Mouse (Mus musculus) hindbrain, embryonic 11.5 days (tissue): ENCODE results near the gene Dnajc21. TPM values are rescaled to one million over a fixed set of nuclear protein-coding genes. Genes with fewer than 3 reads are reported as not detected.

Source experiments
- ATAC-seq: fragments of 200-750 bp; cut with Nextera tagmentation; 2 replicates; pipeline ENCODE4 v1.8.0; 2017; ENCODE audit warnings: mild to moderate bottlenecking, moderate TSS enrichment, moderate library complexity; ENCODE audit not compliant: low FRiP score
- DNase-seq: peaks from one replicate; pipeline ENCODE4 v3.0.0-alpha.2; 2015; ENCODE audit warnings: low spot score
- H3K27ac ChIP-seq: fragments of 300-500 bp; sonication (generic); 2 replicates; pipeline ENCODE4 v1.5.1; 2014; ENCODE audit warnings: mild to moderate bottlenecking, low read depth, low read length
- H3K27me3 ChIP-seq: fragments of 300-500 bp; sonication (generic); 2 replicates; pipeline ENCODE4 v1.6.1; 2014; ENCODE audit warnings: mild to moderate bottlenecking, low read length, moderate library complexity, mixed read lengths; ENCODE audit not compliant: control insufficient read depth, insufficient read depth
- H3K36me3 ChIP-seq: fragments of 300-500 bp; sonication (generic); 2 replicates; pipeline ENCODE4 v1.6.1; 2014; ENCODE audit warnings: mild to moderate bottlenecking, low read length, moderate library complexity, mixed read lengths; ENCODE audit not compliant: control insufficient read depth, insufficient read depth
- H3K4me1 ChIP-seq: fragments of 300-500 bp; sonication (generic); replicated peaks from 2 replicates; pipeline ENCODE4 v1.6.1; 2014; ENCODE audit warnings: low read length, mixed read lengths; ENCODE audit not compliant: control insufficient read depth, insufficient read depth
- H3K4me2 ChIP-seq: fragments of 300-500 bp; sonication (generic); replicated peaks from 2 replicates; pipeline ENCODE4 v1.6.1; 2014; ENCODE audit warnings: mild to moderate bottlenecking, low read depth, low read length
- H3K4me3 ChIP-seq: fragments of 300-500 bp; sonication (generic); 2 replicates; pipeline ENCODE4 v1.5.1; 2014; ENCODE audit warnings: low read depth, low read length
- H3K9ac ChIP-seq: fragments of 300-500 bp; sonication (generic); 2 replicates; pipeline ENCODE4 v1.6.1; 2014; ENCODE audit warnings: low read depth, low read length
- H3K9me3 ChIP-seq: fragments of 300-500 bp; sonication (generic); 2 replicates; pipeline ENCODE4 v1.6.1; 2016; ENCODE audit warnings: low read length; ENCODE audit not compliant: control insufficient read depth
- WGBS: fragments of 180-500 bp; shearing (Covaris S2); extraction: QIAGEN DNeasy Blood & Tissue Kit; methylation state at CpG from one replicate; pipeline ENCODE4 v1.1.7; 2014; 5-methylcytosine and 5-hydroxymethylcytosine counted together
- polyA plus RNA-seq: library from polyadenylated mRNA; unstranded; fragments of >200 nt; fragmentation: Nextera tagmentation; extraction: Ambion mirVana; gene quantifications from 2 replicates; pipeline ENCODE4 v1.2.1, GENCODE M21; 2014

The Dnajc21 gene
- polyA plus RNA-seq, 1 experiment from 2014 or later: 16.0 TPM

DNA sequence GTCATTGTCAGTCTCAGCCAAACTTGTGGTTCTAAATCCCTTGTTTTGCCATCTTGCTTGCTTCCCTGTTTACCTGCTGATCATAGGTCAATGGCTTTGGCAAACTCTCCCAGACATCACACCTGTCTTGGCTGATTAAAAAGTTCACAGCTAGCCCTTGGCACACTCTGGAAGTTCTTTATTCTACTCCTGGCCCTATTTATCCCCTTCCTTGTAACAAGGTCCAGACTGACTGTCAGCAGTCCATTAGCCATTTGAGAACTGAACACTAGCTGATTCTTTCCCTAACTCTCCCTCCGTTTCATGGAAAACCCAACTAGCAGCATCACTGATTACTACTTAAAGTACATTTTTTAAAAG is 48.6 kb downstream of the Dnajc21 start:
- DNase-seq (no peak), ATAC-seq (peak; percentile 6; the same call in 1 of the 2 replicates)
- no peaks in the 10 kb centered on the region for H3K4me1 ChIP-seq
- H3K27me3 ChIP-seq: no peaks in the 10 kb centered on the region
- no peak overlapping the region for H3K27ac ChIP-seq
- H3K9me3 ChIP-seq: no peaks in the 10 kb centered on the region
- 38% methylated on average over 1 of the region's 1 CpGs for WGBS
- no peak overlapping the region for H3K4me3 ChIP-seq
- H3K36me3 ChIP-seq: no peaks in the 10 kb centered on the region
- H3K4me2 ChIP-seq: no peak overlapping the region
- no peak overlapping the region for H3K9ac ChIP-seq

DNA sequence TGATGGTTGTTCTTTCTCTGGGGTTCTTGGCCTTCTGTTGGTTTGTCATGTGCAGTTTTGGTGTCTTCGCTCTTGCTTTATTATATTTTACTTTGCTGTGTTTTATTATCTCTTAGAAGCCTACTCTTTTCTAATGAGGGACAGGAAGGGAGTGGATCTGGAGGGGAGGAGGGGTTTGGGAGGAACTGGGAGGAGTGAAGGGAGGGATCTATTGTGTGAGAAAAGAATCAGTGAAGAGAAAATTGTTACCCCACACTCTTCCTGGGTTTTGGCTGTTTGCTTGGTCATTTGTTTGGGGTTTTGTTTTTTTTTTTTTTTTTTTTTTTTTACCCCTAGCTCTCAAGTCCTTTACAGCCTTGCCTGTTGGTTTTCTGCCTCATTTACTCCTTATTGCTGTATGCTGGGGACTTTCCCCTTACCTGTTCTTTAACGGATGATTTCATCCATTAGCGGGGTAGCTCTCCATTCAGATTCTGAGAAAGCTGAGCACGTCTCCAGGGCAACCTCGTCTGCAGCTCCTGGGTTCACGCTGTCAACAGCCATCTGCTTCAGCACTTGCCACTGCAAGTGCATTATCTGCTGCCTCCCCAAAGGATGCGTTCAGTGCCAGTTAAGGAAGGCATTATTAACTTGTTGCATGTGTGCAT is 49.1 kb downstream of the Dnajc21 start:
- H3K4me1 ChIP-seq: no peaks in the 10 kb centered on the region
- DNase-seq: peak; percentile 46
- no peak overlapping the region for H3K9ac ChIP-seq
- no peaks in the 10 kb centered on the region for H3K9me3 ChIP-seq
- no peak overlapping the region for H3K4me3 ChIP-seq
- 20% methylated on average over 7 of the region's 7 CpGs for WGBS
- no peaks in the 10 kb centered on the region for H3K27me3 ChIP-seq
- H3K27ac ChIP-seq: no peak overlapping the region
- no peak overlapping the region for H3K4me2 ChIP-seq
- ATAC-seq: peak; percentile 85
- H3K36me3 ChIP-seq: no peaks in the 10 kb centered on the region

DNA sequence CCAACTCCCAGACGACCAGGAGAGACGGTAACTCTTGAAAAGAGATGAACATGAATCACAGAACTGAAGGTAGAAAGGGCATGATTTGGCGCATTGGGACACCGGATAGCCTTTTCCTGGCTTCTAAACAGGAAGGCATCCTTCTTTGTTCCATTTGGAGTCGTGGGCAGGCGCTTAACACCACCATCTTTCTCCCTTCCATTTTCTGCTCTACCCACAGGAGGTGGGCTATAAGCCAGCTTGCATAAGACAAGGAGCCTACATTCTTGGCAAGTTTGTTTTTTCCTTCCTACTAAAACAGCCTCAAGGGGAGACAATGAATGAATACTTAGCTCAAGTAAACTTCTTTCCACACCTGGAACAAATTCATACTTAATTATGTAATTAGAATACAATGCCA is 56.7 kb downstream of the Dnajc21 start:
- Histone ChIP-seq H3K27me3 (no peaks in the 10 kb centered on the region), H3K27ac (no peak overlapping the region), H3K4me2 (no peak overlapping the region), H3K4me1 (no peaks in the 10 kb centered on the region), H3K9me3 (no peaks in the 10 kb centered on the region), H3K4me3 (no peak overlapping the region), H3K9ac (no peak overlapping the region), H3K36me3 (no peaks in the 10 kb centered on the region)
- DNase-seq (no peak), ATAC-seq (no peak)
- WGBS: 87% methylated on average over 6 of the region's 6 CpGs

DNA sequence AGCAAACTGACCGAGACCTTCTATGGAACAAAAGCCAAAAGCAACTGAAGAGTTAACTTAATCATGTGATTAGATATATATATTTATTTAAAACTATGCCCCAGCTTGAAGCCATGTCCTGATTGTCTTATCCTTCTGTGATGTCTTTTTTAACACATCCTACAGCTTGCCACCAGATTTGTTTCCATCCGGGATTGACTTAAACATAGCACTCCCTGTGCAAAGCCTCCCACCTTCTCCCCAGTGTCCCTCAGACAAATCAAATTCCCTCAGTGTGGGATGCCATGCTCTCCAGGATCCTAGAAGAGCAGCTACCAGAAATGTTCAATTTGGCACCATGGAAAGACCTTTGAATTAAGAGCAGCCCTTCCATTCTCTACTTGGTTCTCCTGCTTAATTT is 59.4 kb downstream of the Dnajc21 start:
- no peak overlapping the region for H3K27ac ChIP-seq
- H3K9ac ChIP-seq: no peak overlapping the region
- H3K27me3 ChIP-seq: no peaks in the 10 kb centered on the region
- H3K4me3 ChIP-seq: no peak overlapping the region
- WGBS: 90% methylated on average over 2 of the region's 2 CpGs
- no peaks in the 10 kb centered on the region for H3K36me3 ChIP-seq
- H3K9me3 ChIP-seq: no peaks in the 10 kb centered on the region
- no peaks in the 10 kb centered on the region for H3K4me1 ChIP-seq
- DNase-seq (no peak), ATAC-seq (no peak)
- no peak overlapping the region for H3K4me2 ChIP-seq

DNA sequence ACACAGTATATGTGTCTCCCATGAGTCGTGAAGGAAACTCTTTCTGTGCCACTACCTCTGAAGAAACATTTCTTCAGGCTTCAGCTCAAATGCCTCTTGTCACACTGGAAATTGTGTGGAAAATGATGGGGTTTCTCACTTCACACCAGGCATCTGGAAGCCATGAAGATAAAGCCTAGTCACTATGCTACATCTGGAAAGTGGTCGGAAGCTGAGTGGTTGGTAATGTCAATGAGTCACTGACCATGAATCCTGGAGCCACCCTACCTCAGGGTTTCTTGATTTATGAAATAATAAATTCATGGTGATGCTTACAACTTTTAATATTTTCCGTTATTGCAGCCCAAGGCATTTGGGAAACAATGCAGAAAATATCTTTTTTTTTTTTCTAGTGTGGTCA is 60.5 kb downstream of the Dnajc21 start:
- Histone ChIP-seq H3K9ac (no peak overlapping the region), H3K27ac (no peak overlapping the region), H3K4me3 (no peak overlapping the region), H3K36me3 (no peaks in the 10 kb centered on the region), H3K27me3 (no peaks in the 10 kb centered on the region), H3K4me1 (no peaks in the 10 kb centered on the region), H3K9me3 (no peaks in the 10 kb centered on the region), H3K4me2 (no peak overlapping the region)
- WGBS: 95% methylated on average over 3 of the region's 3 CpGs
- ATAC-seq (no peak), DNase-seq (no peak)

DNA sequence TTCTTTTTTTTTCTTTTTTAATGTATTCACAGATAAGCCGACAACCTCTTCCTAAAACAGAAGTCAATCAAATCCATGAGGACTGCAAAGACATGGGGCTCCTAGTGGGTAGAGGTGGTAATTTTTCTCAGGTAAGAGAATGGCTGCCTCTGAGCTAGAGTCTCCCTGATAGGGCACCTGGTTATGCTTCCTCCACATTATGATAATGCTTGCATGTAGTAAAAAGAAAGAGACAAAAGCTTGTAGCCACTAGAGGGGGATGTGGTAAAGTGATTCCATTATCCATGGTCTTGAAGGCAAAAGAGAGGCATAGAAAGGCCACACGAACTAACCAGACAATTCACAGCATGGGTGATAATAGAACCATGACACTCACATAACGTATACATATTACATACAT is 69.9 kb downstream of the Dnajc21 start:
- Histone ChIP-seq H3K4me1 (no peaks in the 10 kb centered on the region), H3K4me3 (no peak overlapping the region), H3K9me3 (no peaks in the 10 kb centered on the region), H3K27ac (no peak overlapping the region), H3K27me3 (no peaks in the 10 kb centered on the region), H3K4me2 (no peak overlapping the region), H3K36me3 (no peaks in the 10 kb centered on the region), H3K9ac (no peak overlapping the region)
- peak; percentile 67 for ATAC-seq
- 55% methylated on average over 3 of the region's 3 CpGs for WGBS
- DNase-seq: peak; percentile 35

DNA sequence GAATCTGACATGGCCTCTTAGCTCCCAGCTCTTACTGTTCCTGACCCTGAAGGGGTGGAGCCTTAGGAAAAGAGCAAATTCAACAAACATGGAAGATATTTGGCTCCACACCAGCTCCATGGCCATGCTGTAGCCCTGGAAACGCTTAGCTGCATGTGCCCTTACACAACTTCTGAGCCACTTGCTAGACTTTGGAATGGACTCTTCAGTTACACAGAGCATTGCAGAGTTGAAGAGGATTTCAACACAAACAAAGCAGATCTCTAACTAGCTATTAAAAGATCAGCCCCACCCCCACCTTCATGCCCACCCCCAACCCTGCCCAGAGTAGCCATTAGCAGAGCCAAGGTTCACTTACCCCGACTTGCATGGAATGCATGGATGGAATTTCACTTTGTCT is 70.5 kb downstream of the Dnajc21 start:
- no peak overlapping the region for H3K4me2 ChIP-seq
- ATAC-seq: no peak
- H3K9ac ChIP-seq: no peak overlapping the region
- no peak for DNase-seq
- H3K4me3 ChIP-seq: no peak overlapping the region
- H3K36me3 ChIP-seq: no peaks in the 10 kb centered on the region
- no peaks in the 10 kb centered on the region for H3K9me3 ChIP-seq
- WGBS: 59% methylated on average over 2 of the region's 2 CpGs
- no peak overlapping the region for H3K27ac ChIP-seq
- H3K4me1 ChIP-seq: no peaks in the 10 kb centered on the region
- no peaks in the 10 kb centered on the region for H3K27me3 ChIP-seq

Other genes with a start within 250 kb of the Dnajc21 start
- not detected in 2 replicates for gene Gm21973, start 145.1 kb downstream of the Dnajc21 start, polyA plus RNA-seq
- not detected in 2 replicates for gene Agxt2, start 112.0 kb downstream of the Dnajc21 start, polyA plus RNA-seq
- 126 and 130 TPM in 2 replicates for gene Brix1, start 15.4 kb upstream of the Dnajc21 start, polyA plus RNA-seq
- gene Rad1, start 15.5 kb upstream of the Dnajc21 start, polyA plus RNA-seq: 31.4 and 33.5 TPM in 2 replicates
- gene Ttc23l, start 88.2 kb upstream of the Dnajc21 start, polyA plus RNA-seq: not detected in 2 replicates
- 86.0 and 93.4 TPM in 2 replicates for gene Rai14, start 244.1 kb upstream of the Dnajc21 start, polyA plus RNA-seq